Mouse (Mus musculus) myocyte (in vitro differentiated cells): ENCODE data around the gene Tex12. TPM values are rescaled to one million over a fixed set of nuclear protein-coding genes. Genes with fewer than 3 reads are reported as not detected.

Experiments
- H3K27me3 ChIP-seq: one replicate; pipeline ENCODE4 v1.6.1; 2011; ENCODE audit not compliant: control insufficient read depth, insufficient read depth, insufficient read length
- H3K36me3 ChIP-seq: one replicate; pipeline ENCODE4 v1.6.1; 2011; ENCODE audit not compliant: control insufficient read depth, insufficient read depth
- H3K4me2 ChIP-seq: one replicate; pipeline ENCODE4 v1.6.1; 2011; ENCODE audit warnings: low read depth, control low read depth
- H3K4me3 ChIP-seq: one replicate; pipeline ENCODE4 v1.5.1; 2011; ENCODE audit warnings: mild to moderate bottlenecking, control low read depth, moderate library complexity
- H3K79me2 ChIP-seq: one replicate; pipeline ENCODE4 v1.6.1; 2011; ENCODE audit not compliant: control insufficient read depth, insufficient read depth
- H3ac ChIP-seq: one replicate; pipeline ENCODE4 v1.6.1; 2011; ENCODE audit not compliant: control insufficient read depth, insufficient read length
- CEBPB ChIP-seq: IDR thresholded peaks from 2 replicates; pipeline ENCODE4 v1.6.1; 2011; ENCODE audit warnings: mild to moderate bottlenecking, moderate library complexity; ENCODE audit not compliant: poor library complexity, insufficient read depth, severe bottlenecking
- E2F4 ChIP-seq: IDR thresholded peaks from one replicate; pipeline ENCODE4 v1.6.1; 2011; ENCODE audit warnings: mild to moderate bottlenecking, control low read depth, moderate library complexity; ENCODE audit not compliant: insufficient read depth
- MAX ChIP-seq: IDR thresholded peaks from one replicate; pipeline ENCODE4 v1.6.1; 2011; ENCODE audit warnings: low read depth, mild to moderate bottlenecking, control low read depth
- MYOD1 ChIP-seq, 3 experiments: IDR thresholded peaks; one replicate each; pipeline ENCODE4 v1.6.1; 2011; ENCODE audit warnings: control low read depth in 2 of 3, low read depth in 2 of 3, mild to moderate bottlenecking in 2 of 3, moderate library complexity in 1 of 3; ENCODE audit not compliant: insufficient read length in 2 of 3, control insufficient read depth in 1 of 3
- MYOG ChIP-seq, 3 experiments: IDR thresholded peaks; one replicate each; pipeline ENCODE4 v1.6.1; 2011; ENCODE audit warnings: control low read depth in 2 of 3, low read depth in 2 of 3, mild to moderate bottlenecking in 2 of 3; ENCODE audit not compliant: insufficient read length in 2 of 3, control insufficient read depth in 1 of 3, insufficient read depth in 1 of 3
- POLR2A ChIP-seq: IDR thresholded peaks from one replicate; pipeline ENCODE4 v1.6.1; 2011; ENCODE audit warnings: low read depth, mild to moderate bottlenecking, control low read depth, moderate library complexity; ENCODE audit not compliant: insufficient read length
- POLR2AphosphoS2 ChIP-seq: IDR thresholded peaks from one replicate; pipeline ENCODE4 v1.6.1; 2011; ENCODE audit warnings: low read depth, control low read depth; ENCODE audit not compliant: insufficient read length
- REST ChIP-seq: IDR thresholded peaks from one replicate; pipeline ENCODE4 v1.6.1; 2011; ENCODE audit warnings: mild to moderate bottlenecking, control low read depth, moderate library complexity; ENCODE audit not compliant: insufficient read depth, insufficient read length
- SRF ChIP-seq: IDR thresholded peaks from one replicate; pipeline ENCODE4 v1.6.1; 2011; ENCODE audit warnings: low read depth; ENCODE audit not compliant: control insufficient read depth, insufficient read length
- TCF12 ChIP-seq: IDR thresholded peaks from one replicate; pipeline ENCODE4 v1.6.1; 2011; ENCODE audit warnings: mild to moderate bottlenecking, control low read depth; ENCODE audit not compliant: poor library complexity, insufficient read depth, severe bottlenecking
- TCF3 ChIP-seq: IDR thresholded peaks from one replicate; pipeline ENCODE4 v1.6.1; 2011; ENCODE audit warnings: low read depth, control low read depth; ENCODE audit not compliant: insufficient read length
- USF1 ChIP-seq: IDR thresholded peaks from one replicate; pipeline ENCODE4 v1.6.1; 2011; ENCODE audit warnings: low read depth, mild to moderate bottlenecking, control low read depth, moderate library complexity
- polyA plus RNA-seq: library from polyadenylated mRNA; unstranded; fragments of >200 nt; fragmentation: generic; extraction: Trizol; gene quantifications from one replicate; pipeline ENCODE4 v1.2.1, GENCODE M21; 2012; ENCODE audit warnings: missing spikeins

The Tex12 gene
- polyA plus RNA-seq, 1 experiment: not detected

DNA sequence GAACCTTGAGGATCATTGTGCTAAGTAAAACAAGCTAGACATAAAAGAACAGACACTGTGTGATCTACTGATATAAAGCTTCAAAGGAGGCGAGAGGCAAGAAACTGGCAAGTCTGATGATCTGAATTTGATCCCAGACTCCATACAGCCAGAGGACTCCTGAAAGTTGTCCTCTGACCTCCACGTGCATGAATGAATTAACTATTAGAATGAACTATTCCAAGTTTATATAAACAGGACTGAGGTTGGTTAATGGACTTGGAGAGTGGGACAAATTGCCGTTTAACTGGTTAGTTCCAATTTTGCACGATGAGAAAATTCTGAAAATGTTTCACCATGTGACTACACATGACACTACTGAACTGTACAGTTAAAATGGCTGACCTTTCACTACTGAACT is 12.2 kb downstream of the Tex12 start:
- H3K4me2 ChIP-seq: no peak overlapping the region
- no peaks in the 10 kb centered on the region for H3K36me3 ChIP-seq
- H3ac ChIP-seq: no peak overlapping the region
- no peak overlapping the region for H3K4me3 ChIP-seq
- TF ChIP-seq MYOG (IDR thresholded peaks at IDR 0.05; ENCODE audit: control insufficient read depth in 1 of 3, insufficient read depth in 1 of 3, insufficient read length in 2 of 3, low read depth in 2 of 3) (no peak), SRF (no peak), TCF12 (no peak), TCF3 (no peak), POLR2AphosphoS2 (no peak), E2F4 (no peak), USF1 (no peak), MYOD1 (IDR thresholded peaks at IDR 0.05; ENCODE audit: control insufficient read depth in 1 of 3, insufficient read length in 2 of 3, low read depth in 2 of 3) (no peak), POLR2A (no peak), REST (no peak), MAX (no peak), CEBPB (no peak)
- H3K27me3 ChIP-seq: no peaks in the 10 kb centered on the region
- H3K79me2 ChIP-seq: no peaks in the 10 kb centered on the region

- H3K4me2 ChIP-seq: no peak overlapping the region
- H3ac ChIP-seq: no peak overlapping the region
- no peak overlapping the region for H3K4me3 ChIP-seq
Measured at GRCm38 (mm10) chr9:50547859-50548478, 13.2 kb downstream of the Tex12 start.

GRCm38 (mm10) chr9:50542401-50542800 is 18.7 kb downstream of the Tex12 start:
- H3K79me2 ChIP-seq: no peaks in the 10 kb centered on the region
- H3K27me3 ChIP-seq: no peaks in the 10 kb centered on the region
- no peak overlapping the region for H3K4me2 ChIP-seq
- H3K4me3 ChIP-seq: no peak overlapping the region
- TF ChIP-seq TCF12 (no peak), E2F4 (no peak), MYOD1 (IDR thresholded peaks at IDR 0.05; ENCODE audit: control insufficient read depth in 1 of 3, insufficient read length in 2 of 3, low read depth in 2 of 3) (no peak), USF1 (no peak), POLR2AphosphoS2 (no peak), POLR2A (no peak), REST (no peak), MYOG (IDR thresholded peaks at IDR 0.05; ENCODE audit: control insufficient read depth in 1 of 3, insufficient read depth in 1 of 3, insufficient read length in 2 of 3, low read depth in 2 of 3) (no peak), TCF3 (no peak), CEBPB (no peak), MAX (no peak), SRF (no peak)
- no peaks in the 10 kb centered on the region for H3K36me3 ChIP-seq
- H3ac ChIP-seq: no peak overlapping the region

More at GRCm38 (mm10) chr9:50547859-50548478, 13.2 kb downstream of the Tex12 start:
- TF ChIP-seq MYOG (IDR thresholded peaks at IDR 0.05; ENCODE audit: control insufficient read depth in 1 of 3, insufficient read depth in 1 of 3, insufficient read length in 2 of 3, low read depth in 2 of 3): no peak
- no peak for TF ChIP-seq POLR2AphosphoS2
- no peak for TF ChIP-seq REST
- TF ChIP-seq TCF3: no peak
- no peak for TF ChIP-seq MAX
- TF ChIP-seq E2F4: no peak
- no peak for TF ChIP-seq SRF
- TF ChIP-seq USF1: no peak
- no peak for TF ChIP-seq CEBPB
- TF ChIP-seq TCF12: no peak
- no peak for TF ChIP-seq POLR2A
- no peak for TF ChIP-seq MYOD1 (IDR thresholded peaks at IDR 0.05; ENCODE audit: control insufficient read depth in 1 of 3, insufficient read length in 2 of 3, low read depth in 2 of 3)
- H3K27me3 ChIP-seq: no peaks in the 10 kb centered on the region
- H3K79me2 ChIP-seq: no peaks in the 10 kb centered on the region
- H3K36me3 ChIP-seq: no peaks in the 10 kb centered on the region

DNA sequence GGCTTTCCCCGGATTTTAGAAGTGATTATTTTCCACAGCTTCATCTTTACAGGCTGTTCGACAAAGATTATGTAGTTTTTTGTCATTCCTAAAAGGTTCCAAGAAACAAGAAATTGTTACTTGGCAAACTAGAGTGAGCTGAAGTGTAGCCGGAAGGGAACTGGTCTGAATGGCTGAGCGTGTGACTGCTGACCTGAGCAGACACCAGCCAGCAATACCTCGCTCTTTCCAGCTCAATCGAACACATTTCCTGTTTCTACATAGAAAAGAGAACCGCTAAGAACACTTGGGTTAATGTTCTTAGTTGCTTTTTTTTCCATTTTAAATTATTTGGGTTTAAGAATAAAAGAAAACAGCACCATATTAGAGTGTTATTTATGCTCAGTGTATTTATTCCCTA is 21.0 kb downstream of the Tex12 start:
- H3ac ChIP-seq: no peak overlapping the region
- H3K79me2 ChIP-seq: no peaks in the 10 kb centered on the region
- no peaks in the 10 kb centered on the region for H3K36me3 ChIP-seq
- H3K4me2 ChIP-seq: no peak overlapping the region
- no peaks in the 10 kb centered on the region for H3K27me3 ChIP-seq
- no peak overlapping the region for H3K4me3 ChIP-seq
- TF ChIP-seq MAX (no peak), USF1 (no peak), POLR2AphosphoS2 (no peak), TCF12 (no peak), REST (no peak), POLR2A (no peak), MYOG (IDR thresholded peaks at IDR 0.05; ENCODE audit: control insufficient read depth in 1 of 3, insufficient read depth in 1 of 3, insufficient read length in 2 of 3, low read depth in 2 of 3) (no peak)
